Mouse (Mus musculus) v-Abl transformed pro-B cells (cell line): ENCODE data around the gene Fkbp1a.

Experiments
- in situ Hi-C, 2 experiments: fragments of 400-800 bp; cut with MboI; formaldehyde crosslinking; loops; one replicate each; pipeline ENCODE4 v1.15.1; 2025; ENCODE audit not compliant: unreplicated experiment in 2 of 2

Fkbp1a gene

DNA sequence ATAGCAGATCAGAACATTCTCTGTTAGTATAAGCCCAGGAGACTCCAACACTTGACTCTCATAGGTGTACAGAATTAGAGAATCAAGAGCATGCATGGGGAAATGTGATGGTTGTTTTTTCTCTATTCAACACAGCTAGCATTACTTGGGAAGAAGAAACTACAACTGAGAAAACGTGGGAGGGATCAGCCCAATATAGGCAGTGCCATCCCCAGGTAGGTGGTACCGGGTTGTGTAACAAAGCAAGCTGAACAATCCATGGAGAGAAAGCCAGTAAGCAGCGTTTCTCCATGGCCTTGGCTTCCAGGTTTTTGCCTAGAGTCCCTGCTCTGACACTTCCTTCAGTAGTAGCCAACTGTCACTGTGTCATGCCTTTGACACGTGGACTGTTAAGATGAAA lies 3.6 kb upstream of the Fkbp1a start:
- in situ Hi-C loops = loop anchor here (25.0 kb wide), 4 partner anchors 449 to 976 kb away; partner anchors contain the start of genes Csnk2a1 (in 1 of the 2), Cst7 (in 1 of the 2), Fam110a (in 1 of the 2) and Slc52a3 (in 1 of the 2)

DNA sequence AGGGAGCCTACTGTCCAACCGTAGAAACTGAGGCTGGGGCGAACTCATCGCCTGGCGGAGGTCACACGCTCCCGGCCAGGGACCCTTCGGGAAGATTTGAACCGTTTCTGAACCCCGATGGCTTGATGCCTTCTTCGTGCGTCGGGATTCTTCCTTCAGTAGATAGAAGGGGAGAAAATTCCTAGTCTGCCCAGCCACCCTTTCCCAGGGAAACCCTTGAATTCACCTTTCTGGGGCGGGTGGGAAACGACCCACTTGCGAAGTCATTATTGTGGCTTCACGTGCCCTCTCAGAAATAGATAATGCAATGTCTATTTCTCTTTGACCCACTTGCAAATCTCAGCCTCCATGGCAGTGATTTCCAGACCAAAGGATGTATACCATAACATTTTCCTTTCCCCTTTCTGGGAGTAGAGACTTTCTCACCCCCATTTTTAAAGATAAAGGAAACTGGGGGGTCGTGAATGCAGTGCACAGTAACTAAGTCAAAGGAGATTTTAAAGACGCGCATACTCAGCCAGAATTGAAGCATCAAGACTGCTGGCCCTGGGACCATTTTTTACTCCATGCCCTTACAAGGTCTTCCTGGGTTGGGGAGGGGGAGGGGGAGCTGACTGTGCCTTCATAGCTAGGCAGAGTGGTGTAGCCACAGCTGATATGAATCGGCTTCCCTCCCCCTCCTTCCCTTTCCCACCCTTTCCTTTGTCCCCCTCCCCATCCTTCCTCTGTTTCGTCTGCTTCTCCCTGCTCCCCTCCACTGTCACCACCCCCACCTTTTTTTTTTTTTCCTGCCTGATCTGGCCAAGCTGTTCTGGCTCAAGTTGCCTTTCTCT lies 996 bp downstream of the Fkbp1a start:
- in situ Hi-C loops = loop anchor here (5.0 to 25.0 kb wide), 5 partner anchors 41 to 981 kb away; partner anchors contain the start of genes Csnk2a1 (in 1 of the 2), Cst7 (in 1 of the 2), Fam110a (in 1 of the 2) and Slc52a3 (in 1 of the 2)

- in situ Hi-C loops = loop anchor here (5.0 to 25.0 kb wide), 6 partner anchors 42 to 982 kb away; partner anchors contain the start of genes Csnk2a1 (in 1 of the 2), Cst7 (in 1 of the 2), Fam110a (in 1 of the 2) and Slc52a3 (in 1 of the 2)
Observed at GRCm38 (mm10) chr2:151544673-151545072, 2.4 kb downstream of the Fkbp1a start.

DNA sequence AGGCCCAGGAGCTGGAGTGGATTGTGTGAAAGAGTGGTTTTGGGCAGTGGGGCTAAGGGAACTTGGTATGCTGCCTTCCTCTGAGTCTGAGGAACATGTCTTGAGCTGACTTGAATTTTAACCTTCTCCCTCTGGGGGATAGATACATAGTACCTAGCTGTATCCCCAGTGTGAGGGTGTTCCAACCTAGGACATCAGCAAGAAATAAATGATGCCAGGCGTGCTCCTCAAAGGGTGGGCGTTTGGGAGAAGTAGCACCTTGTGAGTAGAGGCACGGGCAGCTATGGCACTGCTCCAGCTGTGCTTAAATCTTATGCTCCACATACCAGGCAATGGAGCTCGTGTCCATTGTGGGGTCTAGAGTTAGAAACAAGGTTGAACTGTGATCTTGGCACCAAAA lies 4.3 kb downstream of the Fkbp1a start:
- in situ Hi-C loops = loop anchor here (5.0 to 25.0 kb wide), 5 partner anchors 49 to 984 kb away; partner anchors contain the start of genes Csnk2a1 (in 1 of the 2), Cst7 (in 1 of the 2), Fam110a (in 1 of the 2) and Slc52a3 (in 1 of the 2)

GRCm38 (mm10) chr2:151549615-151550121 lies 7.4 kb downstream of the Fkbp1a start:
- in situ Hi-C loops = loop anchor here (5.0 to 25.0 kb wide), 5 partner anchors 52 to 987 kb away; partner anchors contain the start of genes Csnk2a1 (in 1 of the 2), Cst7 (in 1 of the 2), Fam110a (in 1 of the 2) and Slc52a3 (in 1 of the 2)

- in situ Hi-C loops = no loop called here
Observed at GRCm38 (mm10) chr2:151562930-151563921, 20.9 kb downstream of the Fkbp1a start.

GRCm38 (mm10) chr2:151564006-151564405 lies 21.7 kb downstream of the Fkbp1a start:
- in situ Hi-C loops = no loop called here

- in situ Hi-C loops = no loop called here
Observed at GRCm38 (mm10) chr2:151564986-151565385, 22.7 kb downstream of the Fkbp1a start.

DNA sequence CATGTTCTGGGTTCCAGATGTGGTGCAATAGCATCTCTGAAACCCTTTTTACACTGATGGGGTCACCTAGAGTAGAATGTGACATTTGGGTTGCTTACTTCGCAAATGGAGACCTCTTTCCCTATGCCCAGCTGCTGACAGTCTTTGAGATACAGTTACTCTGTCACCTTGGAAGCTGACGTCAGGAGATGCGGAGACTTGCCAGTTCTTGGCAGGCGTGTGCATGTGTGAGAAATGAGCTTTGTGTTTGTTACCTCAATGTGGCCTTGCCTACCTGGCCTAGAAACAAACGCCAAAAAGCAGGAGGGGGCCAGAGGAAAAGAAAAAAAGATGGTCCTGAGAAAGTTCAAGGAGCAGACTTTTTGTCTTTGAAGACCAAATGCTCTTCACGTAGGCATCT lies 24.6 kb downstream of the Fkbp1a start:
- in situ Hi-C loops = no loop called here

DNA sequence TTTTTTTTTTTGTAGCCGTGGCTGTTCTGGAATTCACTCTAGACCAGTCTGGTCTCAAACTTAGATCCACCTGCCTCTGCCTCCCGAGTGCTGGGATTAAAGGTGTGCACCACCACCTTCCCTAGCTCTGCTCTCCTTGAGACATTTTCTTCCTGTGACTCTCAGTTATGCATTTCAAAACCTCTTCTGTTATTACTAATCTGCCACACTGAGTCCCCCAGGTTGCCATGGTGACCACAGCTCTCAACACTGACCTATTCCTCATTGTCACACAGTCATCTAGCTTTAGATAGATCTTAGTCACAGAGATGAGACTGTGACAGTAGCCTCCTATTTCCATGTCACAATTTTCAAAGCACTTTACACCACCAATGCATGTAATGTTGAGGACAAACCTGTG lies 27.2 kb downstream of the Fkbp1a start:
- in situ Hi-C loops = no loop called here

GRCm38 (mm10) chr2:151571873-151572700 lies 29.8 kb downstream of the Fkbp1a start, which contains the start of gene Sdcbp2:
Sdcbp2 (plus strand) TSS chr2:151572622.
- in situ Hi-C loops = no loop called here

GRCm38 (mm10) chr2:151573667-151574066 lies 31.4 kb downstream of the Fkbp1a start:
- in situ Hi-C loops = no loop called here

DNA sequence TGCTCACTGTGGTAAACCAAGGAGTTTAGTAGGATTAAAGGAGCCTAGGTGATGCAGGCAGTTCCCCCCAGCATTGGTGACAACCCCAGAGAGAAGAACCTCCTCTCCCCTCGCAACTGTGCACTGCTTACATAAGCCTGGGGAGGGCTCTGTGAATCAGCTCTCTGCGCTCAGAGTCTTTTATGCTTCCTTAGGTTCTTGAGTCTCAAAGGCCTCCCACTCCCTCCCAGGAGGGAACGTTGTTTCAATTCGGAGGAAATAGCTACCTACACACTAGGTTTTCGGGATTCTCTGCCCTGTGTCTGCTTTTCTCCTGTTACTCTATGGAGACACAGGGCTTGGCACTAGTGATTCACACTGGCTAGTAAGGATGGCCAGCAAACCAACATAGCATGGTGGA lies 32.3 kb downstream of the Fkbp1a start:
- in situ Hi-C loops = no loop called here

- in situ Hi-C loops = no loop called here
Observed at GRCm38 (mm10) chr2:151575119-151575698, 32.9 kb downstream of the Fkbp1a start.

DNA sequence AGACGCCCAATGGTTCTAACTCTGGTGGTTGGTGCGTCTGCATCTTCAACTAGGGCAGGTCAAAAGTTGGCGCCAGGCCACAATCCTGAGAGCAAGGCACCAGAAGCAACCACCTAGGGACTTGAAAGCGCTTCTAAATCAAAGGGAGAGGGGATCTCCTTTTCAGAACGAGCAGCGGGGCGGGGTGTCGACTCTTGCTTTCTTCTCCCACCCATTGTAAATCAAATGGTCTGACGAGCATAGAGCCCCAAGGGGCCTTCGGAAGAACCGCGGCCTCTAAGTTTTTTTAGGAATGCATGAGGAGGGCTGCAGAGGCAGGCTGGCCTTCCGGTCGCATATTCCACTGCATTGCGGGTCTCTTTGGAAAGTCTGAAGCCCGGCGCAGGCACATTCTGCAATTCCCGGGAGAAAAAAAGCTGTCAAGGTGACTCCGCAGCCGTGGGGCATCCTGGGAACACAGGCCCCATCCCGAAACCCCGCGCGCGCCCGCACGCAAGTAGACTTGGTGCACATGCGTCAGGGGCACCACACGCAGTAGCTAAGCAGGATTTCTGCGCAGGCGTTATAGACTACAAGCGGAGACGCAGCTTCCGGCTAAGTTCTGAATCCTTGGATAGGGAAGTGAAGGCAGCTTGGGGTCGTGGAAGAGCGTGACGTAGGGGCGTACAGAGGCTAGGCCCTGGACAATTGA lies 33.6 kb downstream of the Fkbp1a start:
- in situ Hi-C loops = no loop called here

- in situ Hi-C loops = no loop called here
Observed at GRCm38 (mm10) chr2:151579183-151579582, 36.9 kb downstream of the Fkbp1a start.

GRCm38 (mm10) chr2:151580945-151581344 lies 38.7 kb downstream of the Fkbp1a start:
- in situ Hi-C loops = no loop called here

DNA sequence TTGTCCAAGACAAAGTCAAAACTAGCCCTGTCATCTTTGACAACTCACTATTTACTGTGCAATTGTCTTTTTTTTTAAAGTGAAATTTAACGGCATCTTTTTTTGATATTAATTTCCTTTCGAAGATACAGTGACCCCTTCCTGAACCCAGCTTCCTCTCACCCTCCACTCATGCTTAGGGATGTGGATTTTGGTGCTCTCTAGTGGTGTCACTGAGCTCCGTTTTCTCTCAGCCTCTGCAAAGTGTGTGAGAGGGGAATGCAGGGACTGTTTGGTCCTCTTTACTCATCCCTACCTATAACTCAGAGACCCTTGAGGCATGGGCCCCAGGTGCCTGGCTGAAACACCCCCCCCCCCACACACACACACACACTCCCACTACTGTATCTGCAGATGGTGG lies 43.7 kb downstream of the Fkbp1a start:
- in situ Hi-C loops = no loop called here
